Comparison of ENCODE assay signal across 15 mouse cellular contexts in the genomic region with DNA sequence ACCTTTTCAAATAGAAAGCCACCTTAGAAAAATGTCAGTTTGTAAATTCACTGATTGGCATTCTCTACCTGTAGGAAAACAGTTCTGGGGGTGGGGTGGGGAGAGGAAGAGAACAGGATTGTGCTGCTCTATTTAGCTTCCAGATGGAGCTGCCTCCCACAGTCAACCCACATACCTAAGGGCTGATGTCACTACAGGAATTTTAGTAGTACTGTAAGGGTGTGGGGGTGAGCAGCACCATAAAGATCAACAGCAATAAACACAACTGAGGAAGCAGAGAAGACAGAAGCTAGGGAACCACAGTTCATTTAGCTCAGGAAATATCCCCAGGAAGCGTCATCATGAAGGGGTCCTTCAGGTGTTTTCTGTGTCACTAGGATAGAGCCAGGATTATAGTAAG.
DNase-seq lines count a peak whose midpoint lies in the region; ATAC-seq and TF ChIP-seq lines count a peak whose summit lies in the region.
"Had no signal": no experiment of that assay in that cellular context is flagged by ENCODE, and none has a peak within 500 bp of the region (broad histone marks: within the 10 kb centered on the region; RNA-seq: fewer than 3 reads in every experiment).

No protein-coding gene starts in this region.

- TF ChIP-seq POLR2A in limb, embryonic 14.5 days (IDR thresholded peaks at IDR 0.05; ENCODE audit: borderline replicate concordance, extremely low read depth, insufficient read depth, insufficient read length): no peak

- POLR2A ChIA-PET in Patski (lab: Charles Lee): interaction anchor here (0.7 kb wide), 1 partner anchor 45 kb away, joined by 3 read pairs; no protein-coding TSS in a partner anchor

- in situ Hi-C loops in Patski (cut with MboI; ENCODE audit: low pct_unique_long_range_greater_than_20kb): no loop called here

- H3K27ac ChIP-seq in heart, embryonic 14.5 days (replicated peaks in 1 of 2; ENCODE audit: control insufficient read depth in 1 of 2, insufficient read depth in 1 of 2, low read depth in 2 of 2, low read length in 2 of 2): peak overlapping the region; percentile 9 to 63; a peak in 2 of 4 replicates
- H3K27ac ChIP-seq in limb, embryonic 14.5 days (replicated peaks; ENCODE audit: low read depth, low read length): no peak overlapping the region
- no peak overlapping the region for H3K27ac ChIP-seq in midbrain, embryonic 11.5 days (ENCODE audit: low read depth, low read length)
- H3K27ac ChIP-seq: hindbrain, postnatal 0 days had no signal

- no peak overlapping the region for H3K9ac ChIP-seq in heart, embryonic 14.5 days (ENCODE audit: low read length)
- H3K9ac ChIP-seq in limb, embryonic 14.5 days (ENCODE audit: low read depth, low read length, severe bottlenecking): no peak overlapping the region
- H3K9ac ChIP-seq in midbrain, embryonic 11.5 days (ENCODE audit: low read length): no peak overlapping the region
- H3K9ac ChIP-seq: liver, postnatal 0 days had no signal

- no peak for DNase-seq in heart, adult 9 months (ENCODE audit: low spot score in 2 of 2)
- peak; percentile 25 to 56 for DNase-seq in left cerebral cortex, adult 9 months (ENCODE audit: low spot score in 2 of 2)
- no peak for DNase-seq in left cerebral cortex, postnatal 4 days
- DNase-seq in Patski (ENCODE audit: low read depth, low spot score): peak; percentile 64
- peak; percentile 16 for DNase-seq in limb, embryonic 14.5 days (ENCODE audit: low spot score)
- DNase-seq in urinary bladder, postnatal 14 days (ENCODE audit: low spot score): no peak
- no peak for DNase-seq in midbrain, embryonic 11.5 days (ENCODE audit: low spot score, missing footprints)
- DNase-seq: adrenal gland, postnatal 14 days; cerebellum, adult 2 months; liver, postnatal 0 days; thymus, adult 2 months had no signal

- H3K4me2 ChIP-seq in heart, embryonic 14.5 days (ENCODE audit: low read length): no peak overlapping the region
- H3K4me2 ChIP-seq in limb, embryonic 14.5 days (replicated peaks; ENCODE audit: low read depth, low read length, severe bottlenecking): no peak overlapping the region
- no peak overlapping the region for H3K4me2 ChIP-seq in midbrain, embryonic 11.5 days

- CTCF ChIA-PET in Patski (lab: Charles Lee): interaction anchor here (1.0 to 2.0 kb wide), 2 partner anchors 15 to 55 kb away, joined by 3 to 8 read pairs; no protein-coding TSS in a partner anchor

- WGBS in heart, embryonic 14.5 days: 67% methylated on average over 1 of the region's 1 CpGs
- WGBS in limb, embryonic 14.5 days: 57% methylated on average over 1 of the region's 1 CpGs
- WGBS in midbrain, embryonic 11.5 days: 93% methylated on average over 1 of the region's 1 CpGs

- no peaks in the 10 kb centered on the region for H3K36me3 ChIP-seq in heart, embryonic 14.5 days (ENCODE audit: control insufficient read depth, insufficient read depth, low read length)
- H3K36me3 ChIP-seq in limb, embryonic 14.5 days (ENCODE audit: control insufficient read depth, insufficient read depth, low read length): no peaks in the 10 kb centered on the region
- no peaks in the 10 kb centered on the region for H3K36me3 ChIP-seq in midbrain, embryonic 11.5 days (ENCODE audit: control insufficient read depth, insufficient read depth, low read length)
- H3K36me3 ChIP-seq: G1E had no signal

- no peak for TF ChIP-seq CTCF in Patski (IDR thresholded peaks at IDR 0.05)

- peaks cover 5 to 16% of the 10 kb centered on the region in 2 experiments; a peak in 2 of 4 replicates for H3K4me1 ChIP-seq in heart, embryonic 14.5 days (ENCODE audit: control insufficient read depth in 2 of 2, insufficient read depth in 2 of 2, low read length in 2 of 2)
- peaks cover 10% of the 10 kb centered on the region for H3K4me1 ChIP-seq in limb, embryonic 14.5 days (ENCODE audit: control insufficient read depth, insufficient read depth, low read length)
- H3K4me1 ChIP-seq in midbrain, embryonic 11.5 days (ENCODE audit: control insufficient read depth, insufficient read depth, low read length): no peaks in the 10 kb centered on the region
- H3K4me1 ChIP-seq: megakaryocyte, embryonic 14.5 days had no signal

- ATAC-seq in heart, embryonic 14.5 days (ENCODE audit: insufficient number of reproducible peaks, insufficient read depth, low FRiP score, low read depth): no peak
- ATAC-seq in Patski: peak; percentile 99
- peak; percentile 86 for ATAC-seq in limb, embryonic 14.5 days (ENCODE audit: low FRiP score, low read depth)
- no peak for ATAC-seq in midbrain, embryonic 11.5 days (ENCODE audit: low FRiP score)
- ATAC-seq: hindbrain, postnatal 0 days; liver, postnatal 0 days had no signal

- no peaks in the 10 kb centered on the region for H3K9me3 ChIP-seq in heart, embryonic 14.5 days (ENCODE audit: control insufficient read depth, low read length)
- no peaks in the 10 kb centered on the region for H3K9me3 ChIP-seq in limb, embryonic 14.5 days (ENCODE audit: control insufficient read depth, low read length)
- H3K9me3 ChIP-seq in midbrain, embryonic 11.5 days (ENCODE audit: control insufficient read depth, low read length): no peaks in the 10 kb centered on the region

- intact Hi-C loops in left cerebral cortex, postnatal 4 days (cut with DNase I): no loop called here

- no peaks in the 10 kb centered on the region for H3K27me3 ChIP-seq in heart, embryonic 14.5 days (ENCODE audit: control insufficient read depth, insufficient read depth, low read length)
- no peaks in the 10 kb centered on the region for H3K27me3 ChIP-seq in Patski
- H3K27me3 ChIP-seq in limb, embryonic 14.5 days (ENCODE audit: control insufficient read depth, insufficient read depth, low read length): no peaks in the 10 kb centered on the region
- H3K27me3 ChIP-seq in midbrain, embryonic 11.5 days (ENCODE audit: control insufficient read depth, insufficient read depth, low read length): no peaks in the 10 kb centered on the region
- H3K27me3 ChIP-seq: megakaryocyte, embryonic 14.5 days had no signal

- H3K4me3 ChIP-seq in heart, embryonic 14.5 days (ENCODE audit: control insufficient read depth in 1 of 2, insufficient read depth in 1 of 2, low read depth in 1 of 2, low read length in 2 of 2): no peak overlapping the region
- no peak overlapping the region for H3K4me3 ChIP-seq in limb, embryonic 14.5 days (replicated peaks; ENCODE audit: low read length)
- H3K4me3 ChIP-seq in midbrain, embryonic 11.5 days (ENCODE audit: low read depth, low read length): no peak overlapping the region
- H3K4me3 ChIP-seq: megakaryocyte, embryonic 14.5 days had no signal

Comparison
In these comparisons a context has a peak if more than half of its experiments do, and no peak if none do; other contexts are left out.
1. DNase-seq: peak in left cerebral cortex, adult 9 months (2 of 2), Patski (single experiment) and limb, embryonic 14.5 days (single experiment); none in heart, adult 9 months (0 of 2), left cerebral cortex, postnatal 4 days (single experiment), urinary bladder, postnatal 14 days (single experiment) and midbrain, embryonic 11.5 days (single experiment).
2. ATAC-seq: peak in Patski (single experiment) and limb, embryonic 14.5 days (single experiment); none in heart, embryonic 14.5 days (single experiment) and midbrain, embryonic 11.5 days (single experiment).
3. H3K27ac ChIP-seq: peak in heart, embryonic 14.5 days (2 of 2); none in limb, embryonic 14.5 days (single experiment) and midbrain, embryonic 11.5 days (single experiment).